Mouse (Mus musculus): Measurements from ENCODE around the gene Zfr. TPM values are rescaled to one million over a fixed set of nuclear protein-coding genes. Genes with fewer than 3 reads are reported as not detected.

The Zfr gene
- polyA plus RNA-seq, 1 experiment from 2014 or later: 128 TPM

DNA sequence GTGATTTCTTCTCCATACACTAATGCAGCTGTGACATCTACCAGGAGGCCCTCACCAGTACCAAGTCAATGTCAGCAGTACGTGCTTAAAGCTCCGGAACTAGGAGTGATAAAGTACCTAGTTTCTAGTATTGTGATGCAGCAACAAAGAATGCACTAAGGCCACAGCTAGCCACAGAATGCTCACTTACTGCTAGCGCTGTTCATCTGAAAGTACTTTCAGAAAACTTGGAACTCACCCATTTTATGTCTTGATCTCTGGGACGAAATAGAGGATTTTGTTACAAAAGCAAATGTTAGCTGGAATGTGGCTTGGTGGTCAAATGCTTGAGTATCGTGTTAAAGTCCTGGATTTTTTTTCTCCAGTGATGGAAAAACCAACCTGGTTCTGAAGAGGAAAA lies 30.0 kb upstream of the Zfr start:
- Histone ChIP-seq H3K9ac (ENCODE audit: low read length) (no peak overlapping the region), H3K4me2 (ENCODE audit: low read depth, severe bottlenecking) (no peak overlapping the region), H3K4me1 (ENCODE audit: control insufficient read depth, insufficient read depth, low read length) (no peaks in the 10 kb centered on the region), H3K4me3 (ENCODE audit: low read depth, low read length) (no peak overlapping the region), H3K27me3 (ENCODE audit: control insufficient read depth, insufficient read depth, low read length) (no peaks in the 10 kb centered on the region), H3K9me3 (ENCODE audit: control insufficient read depth, low read length) (no peaks in the 10 kb centered on the region), H3K27ac (replicated peaks; ENCODE audit: low read depth, low read length) (no peak overlapping the region), H3K36me3 (ENCODE audit: control insufficient read depth, insufficient read depth, low read length) (no peaks in the 10 kb centered on the region)
- ATAC-seq (ENCODE audit: insufficient number of reproducible peaks, low FRiP score, low TSS enrichment, low read depth) (no peak), DNase-seq (ENCODE audit: low spot score) (no peak)
- WGBS: 86% methylated on average over 5 of the region's 5 CpGs

DNA sequence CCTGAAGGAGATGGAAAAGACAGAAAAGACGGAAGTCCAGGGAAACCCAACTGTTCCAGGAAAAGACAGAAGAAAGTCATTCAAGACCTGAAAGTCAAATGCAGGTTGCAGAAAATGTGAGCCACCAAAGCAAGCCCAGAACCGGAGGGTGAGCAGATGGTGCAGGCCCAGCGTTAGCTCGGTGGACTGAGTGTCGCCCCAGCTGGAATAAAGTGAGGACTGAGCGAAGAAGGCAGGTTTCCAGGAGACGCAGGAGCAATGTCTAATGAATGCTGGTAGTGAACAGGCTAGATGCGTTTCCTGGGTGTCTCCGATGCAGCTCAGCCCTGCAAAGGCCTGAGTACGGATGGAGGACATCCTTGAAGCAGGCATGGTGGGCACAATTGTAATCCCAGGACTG lies 29.5 kb upstream of the Zfr start:
- Histone ChIP-seq H3K4me3 (ENCODE audit: low read depth, low read length) (no peak overlapping the region), H3K4me2 (ENCODE audit: low read depth, severe bottlenecking) (no peak overlapping the region), H3K27ac (replicated peaks; ENCODE audit: low read depth, low read length) (no peak overlapping the region), H3K27me3 (ENCODE audit: control insufficient read depth, insufficient read depth, low read length) (no peaks in the 10 kb centered on the region), H3K4me1 (ENCODE audit: control insufficient read depth, insufficient read depth, low read length) (no peaks in the 10 kb centered on the region), H3K36me3 (ENCODE audit: control insufficient read depth, insufficient read depth, low read length) (no peaks in the 10 kb centered on the region), H3K9me3 (ENCODE audit: control insufficient read depth, low read length) (no peaks in the 10 kb centered on the region), H3K9ac (ENCODE audit: low read length) (no peak overlapping the region)
- WGBS: 88% methylated on average over 10 of the region's 10 CpGs
- DNase-seq (ENCODE audit: low spot score): no peak
- no peak for ATAC-seq (ENCODE audit: insufficient number of reproducible peaks, low FRiP score, low TSS enrichment, low read depth)

DNA sequence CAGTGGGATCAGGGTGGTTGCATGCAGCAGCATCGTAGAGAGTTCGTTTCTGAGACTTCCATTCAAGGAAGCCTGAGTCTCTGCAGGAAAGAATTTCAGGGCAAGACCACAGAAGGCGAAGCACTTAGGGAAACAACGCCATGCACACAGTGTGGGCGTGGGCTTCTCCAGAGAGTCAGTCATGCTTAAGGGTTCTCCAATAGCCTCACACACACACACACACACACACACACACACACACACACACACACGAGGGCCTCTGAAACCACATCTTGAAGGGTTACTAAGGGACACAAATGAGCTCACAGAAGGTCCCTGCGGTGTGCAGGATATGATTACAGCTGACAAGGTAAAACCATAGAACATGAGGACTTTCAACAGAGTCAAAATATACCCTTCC lies 27.5 kb upstream of the Zfr start:
- Histone ChIP-seq H3K4me2 (ENCODE audit: low read depth, severe bottlenecking) (no peak overlapping the region), H3K36me3 (ENCODE audit: control insufficient read depth, insufficient read depth, low read length) (no peaks in the 10 kb centered on the region), H3K9ac (ENCODE audit: low read length) (no peak overlapping the region), H3K4me1 (ENCODE audit: control insufficient read depth, insufficient read depth, low read length) (no peaks in the 10 kb centered on the region), H3K27me3 (ENCODE audit: control insufficient read depth, insufficient read depth, low read length) (no peaks in the 10 kb centered on the region), H3K27ac (replicated peaks; ENCODE audit: low read depth, low read length) (no peak overlapping the region), H3K4me3 (ENCODE audit: low read depth, low read length) (no peak overlapping the region), H3K9me3 (ENCODE audit: control insufficient read depth, low read length) (no peaks in the 10 kb centered on the region)
- whole genome bisulfite sequencing: 79% methylated on average over 7 of the region's 7 CpGs
- ATAC-seq (ENCODE audit: insufficient number of reproducible peaks, low FRiP score, low TSS enrichment, low read depth) (no peak), DNase-seq (ENCODE audit: low spot score) (no peak)

DNA sequence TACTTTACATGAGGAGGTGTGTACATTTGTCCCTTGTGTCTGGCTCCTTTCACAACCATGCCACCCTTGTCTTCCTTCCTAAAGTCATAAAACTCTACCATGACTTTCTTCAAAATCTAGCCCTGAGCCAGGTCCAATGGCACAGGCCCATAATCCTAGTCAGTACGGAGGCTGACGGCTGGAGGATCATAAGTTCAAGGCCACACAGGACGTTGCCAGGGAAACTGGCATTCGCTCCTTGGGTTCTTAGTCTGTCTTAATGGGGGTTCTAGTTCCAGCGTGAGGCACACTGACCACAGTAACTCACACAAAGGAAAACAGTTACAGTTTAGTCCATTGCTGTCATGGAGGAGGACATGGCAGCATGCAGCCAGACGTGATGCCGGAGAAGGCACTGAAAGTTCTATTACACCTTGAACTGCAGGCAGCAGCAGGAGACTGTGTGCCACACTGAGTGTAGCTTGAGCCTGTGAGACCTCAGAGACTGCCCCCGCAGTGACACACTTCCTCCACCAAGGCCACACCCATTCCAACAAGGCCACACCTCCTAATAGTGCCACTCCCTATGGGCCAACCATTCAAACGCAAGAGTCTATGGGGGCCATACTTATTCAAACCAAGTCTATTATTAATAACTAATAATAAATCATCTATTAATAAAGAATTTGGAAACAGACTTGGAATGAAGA lies 26.5 kb upstream of the Zfr start:
- ATAC-seq (ENCODE audit: insufficient number of reproducible peaks, low FRiP score, low TSS enrichment, low read depth): 0 out of 2 replicates have a peak, but pooled peaks have one; percentile 54
- Histone ChIP-seq H3K9me3 (ENCODE audit: control insufficient read depth, low read length) (no peaks in the 10 kb centered on the region), H3K4me2 (ENCODE audit: low read depth, severe bottlenecking) (no peak overlapping the region), H3K27me3 (ENCODE audit: control insufficient read depth, insufficient read depth, low read length) (no peaks in the 10 kb centered on the region), H3K4me3 (ENCODE audit: low read depth, low read length) (no peak overlapping the region), H3K4me1 (ENCODE audit: control insufficient read depth, insufficient read depth, low read length) (no peaks in the 10 kb centered on the region), H3K36me3 (ENCODE audit: control insufficient read depth, insufficient read depth, low read length) (no peaks in the 10 kb centered on the region), H3K27ac (replicated peaks; ENCODE audit: low read depth, low read length) (no peak overlapping the region), H3K9ac (ENCODE audit: low read length) (no peak overlapping the region)
- DNase-seq (ENCODE audit: low spot score): no peak
- 90% methylated on average over 9 of the region's 9 CpGs for WGBS

DNA sequence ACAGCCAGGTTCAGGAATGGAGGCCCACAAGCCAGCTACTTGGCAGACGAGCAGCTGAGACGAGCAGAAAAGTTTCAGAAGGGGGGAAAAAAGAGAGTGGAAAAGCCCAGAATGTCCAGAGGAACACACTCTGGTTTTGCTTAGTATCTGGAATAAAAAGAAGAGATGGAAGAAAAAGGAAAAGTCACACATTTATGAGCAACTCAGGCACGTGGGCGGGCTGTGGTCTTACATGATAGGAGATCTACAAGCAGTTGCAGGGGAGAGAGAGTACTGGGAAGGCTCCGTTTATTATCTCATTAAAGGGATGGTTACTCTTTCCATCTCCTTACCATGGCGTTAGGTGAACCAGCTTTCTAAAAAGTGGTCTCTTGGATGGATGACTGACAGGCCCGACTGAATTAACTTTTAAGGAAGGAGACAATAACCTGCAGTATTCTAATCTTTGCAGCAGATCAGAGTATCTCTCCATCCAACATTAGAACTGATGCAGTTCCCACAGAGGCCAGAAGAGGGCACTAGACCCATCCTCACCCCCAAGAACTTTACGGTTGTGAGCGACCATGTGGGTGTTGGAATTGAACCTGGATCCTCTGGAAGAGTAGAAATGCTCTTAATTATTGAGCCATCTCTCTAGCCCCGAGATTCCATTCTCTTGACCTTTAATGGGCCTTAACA lies 25.7 kb upstream of the Zfr start:
- Histone ChIP-seq H3K9ac (ENCODE audit: low read length) (no peak overlapping the region), H3K4me3 (ENCODE audit: low read depth, low read length) (no peak overlapping the region), H3K36me3 (ENCODE audit: control insufficient read depth, insufficient read depth, low read length) (no peaks in the 10 kb centered on the region), H3K4me1 (ENCODE audit: control insufficient read depth, insufficient read depth, low read length) (no peaks in the 10 kb centered on the region), H3K9me3 (ENCODE audit: control insufficient read depth, low read length) (no peaks in the 10 kb centered on the region), H3K27me3 (ENCODE audit: control insufficient read depth, insufficient read depth, low read length) (no peaks in the 10 kb centered on the region), H3K27ac (replicated peaks; ENCODE audit: low read depth, low read length) (no peak overlapping the region), H3K4me2 (ENCODE audit: low read depth, severe bottlenecking) (no peak overlapping the region)
- ATAC-seq (ENCODE audit: insufficient number of reproducible peaks, low FRiP score, low TSS enrichment, low read depth): no peak
- peak; percentile 54 for DNase-seq (ENCODE audit: low spot score)
- 64% methylated on average over 10 of the region's 10 CpGs for WGBS

DNA sequence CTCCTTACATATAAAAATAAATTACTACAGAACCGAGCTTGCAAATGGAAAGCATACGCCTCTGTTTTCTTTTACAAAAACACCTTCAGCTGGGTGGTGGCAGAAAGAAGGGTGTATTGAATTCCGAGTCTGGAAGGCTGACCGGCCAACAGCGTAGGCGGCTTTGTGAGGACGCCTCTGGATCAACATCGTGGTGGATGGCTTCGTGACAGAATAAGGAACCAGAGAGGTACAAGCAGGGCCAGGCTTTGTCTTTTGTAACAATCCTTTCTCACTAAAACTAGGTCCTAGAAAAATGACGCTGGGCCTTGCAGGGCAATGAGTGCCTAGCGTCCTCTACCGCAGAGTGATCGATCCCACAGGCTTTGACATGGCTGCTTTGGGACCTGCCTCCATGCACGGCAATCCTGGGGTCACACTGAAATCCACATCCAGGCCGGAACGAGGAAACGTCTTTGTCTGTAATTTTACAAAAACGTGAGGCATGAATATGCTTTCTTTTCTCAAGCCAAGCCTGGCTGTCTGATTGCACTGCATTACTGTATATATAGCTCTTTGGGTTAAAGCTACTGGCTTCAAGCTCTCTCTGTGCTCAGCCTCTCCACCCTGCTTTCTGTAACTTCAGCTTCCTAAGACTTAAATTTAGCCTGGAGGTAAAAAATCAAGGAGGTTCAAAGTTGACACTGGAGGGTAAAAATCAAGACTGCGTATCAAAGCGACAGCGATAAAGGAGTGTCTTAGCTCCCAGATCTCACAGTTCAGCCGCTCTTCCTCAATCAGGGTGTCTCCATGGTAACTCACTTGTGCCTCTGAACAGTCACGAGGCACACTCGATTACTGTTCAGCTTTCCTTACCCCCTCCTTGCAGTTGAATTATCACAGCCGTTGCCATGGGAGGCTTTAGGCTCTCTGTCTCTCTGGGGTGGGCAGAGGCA lies 24.3 kb upstream of the Zfr start:
- H3K27ac ChIP-seq (replicated peaks; ENCODE audit: low read depth, low read length): no peak overlapping the region
- H3K27me3 ChIP-seq (ENCODE audit: control insufficient read depth, insufficient read depth, low read length): no peaks in the 10 kb centered on the region
- 86% methylated on average over 25 of the region's 25 CpGs for WGBS
- no peak for ATAC-seq (ENCODE audit: insufficient number of reproducible peaks, low FRiP score, low TSS enrichment, low read depth)
- DNase-seq (ENCODE audit: low spot score): no peak
- no peak overlapping the region for H3K9ac ChIP-seq (ENCODE audit: low read length)
- H3K9me3 ChIP-seq (ENCODE audit: control insufficient read depth, low read length): no peaks in the 10 kb centered on the region
- no peaks in the 10 kb centered on the region for H3K4me1 ChIP-seq (ENCODE audit: control insufficient read depth, insufficient read depth, low read length)
- no peaks in the 10 kb centered on the region for H3K36me3 ChIP-seq (ENCODE audit: control insufficient read depth, insufficient read depth, low read length)
- no peak overlapping the region for H3K4me3 ChIP-seq (ENCODE audit: low read depth, low read length)
- H3K4me2 ChIP-seq (ENCODE audit: low read depth, severe bottlenecking): no peak overlapping the region

DNA sequence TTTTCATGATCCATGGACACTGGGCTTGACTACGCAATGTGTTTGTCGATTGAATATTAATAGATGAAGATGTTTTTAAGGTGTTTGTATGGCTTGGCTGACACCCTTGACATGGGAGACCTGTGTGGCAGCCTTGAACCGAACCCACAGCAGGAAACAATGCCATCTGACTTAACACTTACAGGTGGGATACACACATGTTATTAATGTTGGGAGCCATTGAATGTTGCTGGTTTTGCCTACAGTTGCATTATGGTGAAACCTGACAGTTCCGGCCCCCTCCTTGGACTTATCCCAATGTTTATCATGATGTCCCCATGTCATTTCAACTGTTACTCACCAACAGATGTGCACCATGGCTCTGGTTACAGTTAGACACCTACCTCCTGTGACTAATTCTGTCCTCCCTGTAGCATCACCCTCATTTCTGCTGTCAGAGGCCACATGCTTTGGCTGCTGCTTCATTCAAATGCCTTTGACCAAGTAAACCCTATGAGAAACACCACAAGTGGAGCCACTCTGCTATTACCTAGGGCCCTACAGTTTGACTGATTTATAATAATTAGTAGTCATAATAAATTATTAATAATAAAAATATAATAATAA lies 23.6 kb upstream of the Zfr start:
- H3K27me3 ChIP-seq (ENCODE audit: control insufficient read depth, insufficient read depth, low read length): no peaks in the 10 kb centered on the region
- no peaks in the 10 kb centered on the region for H3K9me3 ChIP-seq (ENCODE audit: control insufficient read depth, low read length)
- no peak overlapping the region for H3K4me3 ChIP-seq (ENCODE audit: low read depth, low read length)
- DNase-seq (ENCODE audit: low spot score) (no peak), ATAC-seq (ENCODE audit: insufficient number of reproducible peaks, low FRiP score, low TSS enrichment, low read depth) (no peak)
- no peak overlapping the region for H3K9ac ChIP-seq (ENCODE audit: low read length)
- 95% methylated on average over 4 of the region's 4 CpGs for WGBS
- no peaks in the 10 kb centered on the region for H3K4me1 ChIP-seq (ENCODE audit: control insufficient read depth, insufficient read depth, low read length)
- H3K36me3 ChIP-seq (ENCODE audit: control insufficient read depth, insufficient read depth, low read length): no peaks in the 10 kb centered on the region
- no peak overlapping the region for H3K4me2 ChIP-seq (ENCODE audit: low read depth, severe bottlenecking)
- no peak overlapping the region for H3K27ac ChIP-seq (replicated peaks; ENCODE audit: low read depth, low read length)

DNA sequence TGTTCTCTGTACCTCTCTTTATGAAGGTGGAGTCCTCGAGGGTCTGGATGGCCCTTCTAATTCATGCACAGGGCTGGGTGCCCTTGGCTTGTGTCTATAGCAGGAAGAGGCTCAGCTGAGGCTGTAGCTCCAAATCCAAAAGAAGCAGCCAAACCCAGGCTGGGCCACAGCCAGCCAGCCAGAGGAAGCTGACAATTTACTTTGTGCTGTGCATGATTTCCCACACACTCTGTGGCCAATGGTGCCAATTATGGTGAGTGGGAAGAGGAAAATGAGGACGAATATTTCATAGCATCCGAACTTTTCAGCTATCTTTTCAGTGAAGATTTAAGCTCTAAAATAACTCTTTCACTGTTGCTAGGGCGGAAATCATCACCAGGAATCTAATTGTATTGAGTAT lies 21.2 kb upstream of the Zfr start:
- no peaks in the 10 kb centered on the region for H3K9me3 ChIP-seq (ENCODE audit: control insufficient read depth, low read length)
- whole genome bisulfite sequencing: 82% methylated on average over 4 of the region's 4 CpGs
- no peak overlapping the region for H3K9ac ChIP-seq (ENCODE audit: low read length)
- H3K27me3 ChIP-seq (ENCODE audit: control insufficient read depth, insufficient read depth, low read length): no peaks in the 10 kb centered on the region
- ATAC-seq (ENCODE audit: insufficient number of reproducible peaks, low FRiP score, low TSS enrichment, low read depth): no peak
- DNase-seq (ENCODE audit: low spot score): no peak
- no peaks in the 10 kb centered on the region for H3K4me1 ChIP-seq (ENCODE audit: control insufficient read depth, insufficient read depth, low read length)
- H3K36me3 ChIP-seq (ENCODE audit: control insufficient read depth, insufficient read depth, low read length): no peaks in the 10 kb centered on the region
- H3K4me2 ChIP-seq (ENCODE audit: low read depth, severe bottlenecking): no peak overlapping the region
- H3K27ac ChIP-seq (replicated peaks; ENCODE audit: low read depth, low read length): no peak overlapping the region
- H3K4me3 ChIP-seq (ENCODE audit: low read depth, low read length): no peak overlapping the region
